Mouse (Mus musculus) embryonic facial prominence, embryonic 11.5 days (tissue): ENCODE measurements around the gene Gm10974. TPM values are rescaled to one million over a fixed set of nuclear protein-coding genes. Genes with fewer than 3 reads are reported as not detected.

Experiments
- ATAC-seq: fragments of 200-750 bp; cut with Nextera tagmentation; replicated peaks from 2 replicates; pipeline ENCODE4 v1.8.0; 2017; ENCODE audit warnings: low read depth; ENCODE audit not compliant: insufficient number of reproducible peaks, low FRiP score, low TSS enrichment
- DNase-seq: peaks from one replicate; pipeline ENCODE4 v3.0.0-alpha.2; 2015; ENCODE audit warnings: low spot score
- H3K27ac ChIP-seq: fragments of 300-500 bp; sonication (generic); replicated peaks from 2 replicates; pipeline ENCODE4 v1.5.1; 2014; ENCODE audit warnings: mild to moderate bottlenecking, low read depth, low read length, control low read depth
- H3K27me3 ChIP-seq: fragments of 300-500 bp; sonication (generic); 2 replicates; pipeline ENCODE4 v1.6.1; 2014; ENCODE audit warnings: mild to moderate bottlenecking, low read length, moderate library complexity, mixed read lengths; ENCODE audit not compliant: control insufficient read depth, insufficient read depth
- H3K36me3 ChIP-seq: fragments of 300-500 bp; sonication (generic); replicated peaks from 2 replicates; pipeline ENCODE4 v1.6.1; 2014; ENCODE audit warnings: low read depth, mild to moderate bottlenecking, low read length, moderate library complexity, mixed read lengths; ENCODE audit not compliant: control insufficient read depth, insufficient read depth
- H3K4me1 ChIP-seq: fragments of 300-500 bp; sonication (generic); 2 replicates; pipeline ENCODE4 v1.6.1; 2014; ENCODE audit warnings: low read length, mixed read lengths; ENCODE audit not compliant: control insufficient read depth, insufficient read depth
- H3K4me2 ChIP-seq: fragments of 300-500 bp; sonication (generic); 2 replicates; pipeline ENCODE4 v1.6.1; 2014; ENCODE audit warnings: low read depth, mild to moderate bottlenecking, control low read depth, low read length, moderate library complexity
- H3K4me3 ChIP-seq: fragments of 300-500 bp; sonication (generic); 2 replicates; pipeline ENCODE4 v1.5.1; 2014; ENCODE audit warnings: low read depth, low read length, control low read depth
- H3K9ac ChIP-seq: fragments of 300-500 bp; sonication (generic); replicated peaks from 2 replicates; pipeline ENCODE4 v1.6.1; 2014; ENCODE audit warnings: mild to moderate bottlenecking, control low read depth, low read length
- H3K9me3 ChIP-seq: fragments of 300-500 bp; sonication (generic); replicated peaks from 2 replicates; pipeline ENCODE4 v1.6.1; 2016; ENCODE audit warnings: mild to moderate bottlenecking, low read length, inconsistent platforms, mixed read lengths; ENCODE audit not compliant: control insufficient read depth
- WGBS: fragments of 180-500 bp; shearing (Covaris S2); extraction: QIAGEN DNeasy Blood & Tissue Kit; methylation state at CpG from one replicate; pipeline ENCODE4 v1.1.7; 2014; 5-methylcytosine and 5-hydroxymethylcytosine counted together
- polyA plus RNA-seq: library from polyadenylated mRNA; unstranded; fragments of >200 nt; fragmentation: Nextera tagmentation; extraction: Ambion mirVana; gene quantifications from 2 replicates; pipeline ENCODE4 v1.2.1, GENCODE M21; 2014

Gene Gm10974
- not detected in 2 replicates for polyA plus RNA-seq

DNA sequence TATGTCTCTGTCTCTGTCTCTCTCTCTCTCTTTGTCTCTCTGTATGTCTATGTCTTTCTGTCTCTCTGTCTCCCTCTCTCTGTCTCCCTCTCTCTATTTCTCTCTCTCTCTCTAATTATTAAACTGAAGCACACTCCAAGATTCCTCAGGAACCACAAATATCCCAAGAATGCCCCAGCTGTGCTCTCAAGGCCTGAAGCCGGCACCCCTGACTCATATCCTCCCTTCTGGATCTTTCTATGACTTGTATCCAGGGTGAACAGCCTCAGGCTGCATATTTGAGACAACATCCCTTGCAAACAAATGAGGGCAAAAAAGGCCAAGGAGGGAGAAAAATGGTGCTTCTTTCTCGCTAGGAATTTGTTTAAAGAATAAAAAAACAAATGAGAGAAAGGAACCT, at the start of gene Gm10974:
Gm10974 (plus strand) TSS at position 2 of the 400 bp plus-strand sequence.
- Histone ChIP-seq H3K4me3 (no peak within 1 kb of the TSS), H3K27me3 (no peaks in the 10 kb centered on the region), H3K36me3 (no peaks in the 10 kb centered on the region), H3K4me1 (no peaks in the 10 kb centered on the region), H3K27ac (no peak within 1 kb of the TSS), H3K9me3 (no peaks in the 10 kb centered on the region), H3K4me2 (no peak within 1 kb of the TSS), H3K9ac (no peak within 1 kb of the TSS)
- no peak for ATAC-seq
- DNase-seq, result peak; percentile 33
- WGBS, result 49% methylated on average over 2 of the region's 2 CpGs

DNA sequence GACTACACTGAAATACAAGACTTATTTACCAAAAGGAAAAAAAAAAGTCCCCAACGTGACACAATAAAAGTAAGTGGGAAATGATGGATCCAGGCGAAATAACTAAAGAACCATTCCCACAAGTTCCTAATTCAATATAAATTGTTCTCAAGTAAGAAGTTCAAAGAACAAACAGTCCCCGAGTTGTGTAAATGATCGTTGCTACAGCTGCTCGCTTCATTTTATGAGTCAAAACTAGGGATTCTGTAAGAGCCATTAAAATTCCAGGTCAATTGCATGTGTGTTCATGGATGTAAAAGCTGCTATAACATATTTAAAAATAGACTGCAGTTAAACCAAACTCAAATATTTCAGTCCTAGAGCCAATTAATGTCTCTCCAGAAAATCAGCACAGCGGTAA, 47.6 kb upstream of the Gm10974 start:
- Histone ChIP-seq H3K9me3 (no peaks in the 10 kb centered on the region; the same call in 1 of the 2 replicates), H3K4me2 (no peak overlapping the region), H3K4me3 (no peak overlapping the region), H3K4me1 (no peaks in the 10 kb centered on the region), H3K27ac (no peak overlapping the region), H3K36me3 (no peaks in the 10 kb centered on the region), H3K9ac (no peak overlapping the region), H3K27me3 (no peaks in the 10 kb centered on the region)
- WGBS, result 86% methylated on average over 6 of the region's 6 CpGs
- ATAC-seq (no peak), DNase-seq (no peak)

DNA sequence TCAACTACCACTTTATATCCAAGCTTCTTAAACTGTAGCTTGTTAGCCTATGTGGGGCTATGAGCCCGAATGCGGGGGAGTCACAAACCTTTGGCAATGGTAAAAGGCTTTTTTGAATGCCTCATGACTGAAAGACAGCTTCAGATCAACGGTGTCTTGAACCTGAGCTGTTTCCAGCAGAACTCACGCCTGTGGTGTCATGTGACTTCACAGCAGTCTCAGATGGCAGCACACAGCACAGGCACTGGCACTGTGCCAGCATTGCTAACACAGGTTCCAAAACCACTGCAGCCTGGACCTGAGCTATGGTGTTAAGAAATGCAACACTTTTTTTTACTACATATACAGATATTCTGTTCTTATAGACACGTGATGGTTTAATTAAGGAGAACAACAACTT, 44.7 kb upstream of the Gm10974 start:
- no peak for ATAC-seq
- Histone ChIP-seq H3K9ac (no peak overlapping the region), H3K4me1 (no peaks in the 10 kb centered on the region), H3K9me3 (no peaks in the 10 kb centered on the region), H3K27ac (no peak overlapping the region), H3K4me3 (no peak overlapping the region), H3K27me3 (no peaks in the 10 kb centered on the region), H3K4me2 (no peak overlapping the region), H3K36me3 (no peaks in the 10 kb centered on the region)
- peak; percentile 71 for DNase-seq
- WGBS, result 58% methylated on average over 5 of the region's 5 CpGs

DNA sequence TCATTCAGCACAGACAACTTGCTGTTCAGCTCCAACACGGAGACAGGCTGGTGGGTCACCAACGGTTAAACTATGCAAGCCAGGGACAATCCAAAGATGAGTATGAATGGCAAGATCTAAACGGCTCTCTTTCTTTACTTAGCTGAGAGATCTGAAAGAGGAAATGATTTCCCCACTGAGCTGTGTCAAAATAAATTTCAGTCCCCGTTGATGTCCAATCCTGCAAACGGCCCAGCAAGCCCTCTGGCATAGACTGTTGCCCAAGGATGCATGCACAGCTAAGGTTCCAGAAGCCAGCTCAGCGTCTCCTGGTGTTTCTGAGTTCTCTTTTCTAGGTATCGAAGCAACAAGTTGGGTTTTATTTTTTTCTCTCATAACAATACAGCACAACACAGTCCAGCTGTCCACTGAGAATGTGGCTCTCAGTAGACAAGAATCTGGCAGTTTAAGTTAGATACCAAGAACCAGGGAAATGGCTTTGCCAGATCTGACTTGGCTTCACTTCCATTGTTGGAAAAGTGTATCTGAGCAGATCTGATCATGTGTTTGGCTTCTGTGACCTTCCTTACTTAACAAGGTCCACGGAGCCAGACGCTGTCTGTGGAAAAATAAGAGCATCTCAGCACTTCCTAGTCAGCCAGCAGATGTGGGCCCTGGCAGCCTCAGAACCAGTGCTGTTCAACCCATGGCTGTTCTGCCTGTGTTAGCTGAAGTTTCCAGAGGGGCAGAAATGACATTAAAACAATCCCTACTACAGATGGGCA, 42.3 kb upstream of the Gm10974 start:
- Histone ChIP-seq H3K4me3 (no peak overlapping the region), H3K27ac (no peak overlapping the region), H3K27me3 (no peaks in the 10 kb centered on the region), H3K9me3 (no peaks in the 10 kb centered on the region), H3K4me1 (no peaks in the 10 kb centered on the region), H3K4me2 (no peak overlapping the region), H3K9ac (no peak overlapping the region), H3K36me3 (no peaks in the 10 kb centered on the region)
- no peak for ATAC-seq
- 65% methylated on average over 9 of the region's 9 CpGs for WGBS
- DNase-seq, result no peak

DNA sequence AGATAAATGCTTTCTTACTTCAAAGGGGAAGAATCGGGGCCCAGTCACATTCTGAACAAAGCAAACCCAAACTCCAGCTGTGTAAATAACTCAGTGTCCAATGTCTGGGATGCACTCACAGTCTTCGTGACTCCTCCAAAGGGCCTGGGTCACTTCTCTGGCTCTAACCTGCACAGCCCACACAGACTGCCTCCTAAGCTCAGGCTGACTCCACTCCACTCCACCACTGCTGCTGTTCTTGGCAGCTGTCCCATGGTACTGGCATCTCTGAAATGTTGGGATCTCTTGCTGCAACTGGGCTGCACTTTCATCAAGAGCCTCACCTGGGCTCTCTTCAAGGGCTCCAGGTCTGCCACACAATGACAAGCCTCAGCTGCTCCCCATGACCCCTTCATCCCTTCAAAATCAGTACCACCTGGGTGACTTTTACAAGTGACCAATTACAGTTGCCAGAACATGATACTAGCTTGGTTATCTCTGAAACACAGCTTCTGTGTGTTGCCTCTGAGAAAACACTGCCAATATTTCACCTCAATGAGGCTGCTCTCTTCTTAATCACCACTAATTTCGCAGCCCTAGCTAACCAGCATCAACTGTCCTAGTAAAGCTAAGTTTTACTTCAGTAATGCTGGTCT, 40.2 kb upstream of the Gm10974 start:
- Histone ChIP-seq H3K36me3 (no peaks in the 10 kb centered on the region), H3K4me2 (no peak overlapping the region), H3K4me3 (no peak overlapping the region), H3K9ac (no peak overlapping the region), H3K27ac (no peak overlapping the region), H3K27me3 (no peaks in the 10 kb centered on the region), H3K4me1 (no peaks in the 10 kb centered on the region), H3K9me3 (no peaks in the 10 kb centered on the region)
- whole genome bisulfite sequencing, result 57% methylated on average over 3 of the region's 3 CpGs
- ATAC-seq, result no peak
- DNase-seq, result no peak

DNA sequence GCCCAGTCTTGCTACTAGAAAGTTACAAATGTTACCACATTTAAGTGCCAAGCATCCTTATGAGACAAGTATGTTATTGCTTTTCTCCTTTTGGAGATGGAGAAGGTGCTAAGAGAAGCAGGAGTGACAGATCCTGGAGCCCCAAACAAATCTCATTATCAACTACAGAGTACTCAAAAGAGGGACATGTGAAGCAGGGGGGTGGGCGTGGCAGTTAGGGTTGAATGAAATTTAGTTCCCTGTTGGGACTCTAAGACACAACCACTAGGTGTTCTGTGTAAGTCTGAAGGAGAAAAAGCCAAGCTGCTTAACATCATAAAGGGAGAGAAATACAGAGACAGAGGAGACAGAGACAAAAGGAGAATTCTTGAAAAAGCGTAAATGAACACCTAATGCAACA, 38.2 kb upstream of the Gm10974 start:
- no peaks in the 10 kb centered on the region for H3K9me3 ChIP-seq
- 85% methylated on average over 2 of the region's 2 CpGs for WGBS
- H3K4me3 ChIP-seq, result no peak overlapping the region
- ATAC-seq, result no peak
- H3K4me2 ChIP-seq, result no peak overlapping the region
- H3K36me3 ChIP-seq, result no peaks in the 10 kb centered on the region
- no peak for DNase-seq
- no peak overlapping the region for H3K9ac ChIP-seq
- no peak overlapping the region for H3K27ac ChIP-seq
- H3K4me1 ChIP-seq, result no peaks in the 10 kb centered on the region
- no peaks in the 10 kb centered on the region for H3K27me3 ChIP-seq

GRCm38 (mm10) chr7:66330610-66331009, 35.1 kb upstream of the Gm10974 start:
- Histone ChIP-seq H3K9ac (no peak overlapping the region), H3K4me1 (no peaks in the 10 kb centered on the region), H3K27ac (no peak overlapping the region), H3K36me3 (no peaks in the 10 kb centered on the region), H3K4me3 (no peak overlapping the region), H3K27me3 (no peaks in the 10 kb centered on the region), H3K4me2 (no peak overlapping the region), H3K9me3 (no peaks in the 10 kb centered on the region)
- ATAC-seq, result no peak
- DNase-seq, result no peak
- 79% methylated on average over 9 of the region's 9 CpGs for WGBS

DNA sequence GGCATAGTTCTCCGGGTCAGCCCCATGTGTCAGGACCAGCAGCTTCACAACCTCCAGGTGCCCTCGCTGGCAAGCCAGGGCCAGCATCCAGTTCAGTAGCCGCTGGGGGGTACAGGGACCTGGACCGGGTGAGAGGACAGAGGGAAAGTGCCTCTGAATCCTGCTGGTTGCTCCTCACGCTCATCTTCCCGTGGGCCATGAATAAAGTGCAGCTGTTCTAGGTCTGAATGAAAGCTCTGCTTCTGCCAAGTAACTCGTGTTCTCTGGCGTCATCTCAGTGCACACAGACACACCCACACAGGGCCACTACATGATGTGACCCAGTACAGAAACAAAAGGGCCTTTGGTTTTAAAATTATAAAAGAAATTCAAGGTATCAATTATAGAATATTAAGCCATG, 33.4 kb upstream of the Gm10974 start:
- Histone ChIP-seq H3K4me2 (no peak overlapping the region), H3K27me3 (no peaks in the 10 kb centered on the region), H3K9ac (no peak overlapping the region), H3K27ac (no peak overlapping the region), H3K4me1 (no peaks in the 10 kb centered on the region), H3K9me3 (no peaks in the 10 kb centered on the region), H3K36me3 (no peaks in the 10 kb centered on the region), H3K4me3 (no peak overlapping the region)
- no peak for DNase-seq
- ATAC-seq, result no peak
- WGBS, result 90% methylated on average over 8 of the region's 8 CpGs
